Mouse (Mus musculus): ENCODE measurements around the gene Prh1. TPM values are rescaled to one million over a fixed set of nuclear protein-coding genes. Genes with fewer than 3 reads are reported as not detected.
"Not testable (repeated sequence)": the region's sequence is repeated elsewhere in the genome, so short reads cannot be mapped to it uniquely, and the experiment has no call there.

Gene Prh1
- not detected in 2 replicates for polyA plus RNA-seq (2015; fragmentation: Nextera tagmentation; extraction: Ambion mirVana)

GRCm38 (mm10) chr6:132569509-132569908 lies at the start of gene Prh1:
Gene Prh1 (plus strand): TSS chr6:132569809.
- WGBS, result 75% methylated on average over 1 of the region's 1 CpGs
- H3K9me3 ChIP-seq (ENCODE audit: low read length); H3K36me3 ChIP-seq (ENCODE audit: insufficient read depth, low read length); H3K9ac ChIP-seq (replicated peaks; ENCODE audit: low read length); H3K27ac ChIP-seq (ENCODE audit: low read length); H3K4me2 ChIP-seq (replicated peaks; ENCODE audit: low read depth, low read length); ATAC-seq (ENCODE audit: low FRiP score, low TSS enrichment); H3K4me1 ChIP-seq (ENCODE audit: insufficient read depth, low read length); H3K27me3 ChIP-seq (ENCODE audit: insufficient read depth, low read length); H3K4me3 ChIP-seq (ENCODE audit: low read length): not testable (repeated sequence)

DNA sequence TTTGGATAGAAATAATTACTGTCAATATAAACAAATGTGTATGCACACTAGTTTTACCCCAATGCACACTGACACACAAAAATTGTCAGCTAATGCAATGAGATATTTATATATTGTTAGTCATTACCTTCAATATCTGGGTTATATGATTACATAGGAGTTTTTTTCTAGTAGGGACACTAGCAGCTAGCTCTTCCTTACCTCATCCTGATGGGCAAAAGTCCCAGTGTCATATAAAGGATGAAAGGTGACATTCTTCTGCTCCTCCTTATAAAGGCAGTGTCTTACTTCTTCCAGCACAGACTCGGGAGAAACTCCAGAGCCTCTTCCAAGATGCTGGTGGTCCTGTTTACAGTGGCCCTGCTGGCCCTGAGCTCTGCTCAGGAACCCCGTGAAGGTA lies 26.0 kb downstream of the Prh1 start, which contains the start of gene Prp2:
Gene Prp2, plus strand, starts transcription at position 301 of the 400 bp plus-strand sequence.
- H3K27me3 ChIP-seq (ENCODE audit: insufficient read depth, low read length); H3K9ac ChIP-seq (replicated peaks; ENCODE audit: low read length); H3K4me1 ChIP-seq (ENCODE audit: insufficient read depth, low read length); H3K9me3 ChIP-seq (ENCODE audit: low read length); ATAC-seq (ENCODE audit: low FRiP score, low TSS enrichment); H3K4me3 ChIP-seq (ENCODE audit: low read length); H3K36me3 ChIP-seq (ENCODE audit: insufficient read depth, low read length); H3K4me2 ChIP-seq (replicated peaks; ENCODE audit: low read depth, low read length); H3K27ac ChIP-seq (ENCODE audit: low read length): not testable (repeated sequence)
- 60% methylated on average over 2 of the region's 2 CpGs for WGBS

Other genes starting within 250 kb of the Prh1 start
- gene Gm8882, start 205.7 kb upstream of the Prh1 start, polyA plus RNA-seq (2015; fragmentation: Nextera tagmentation; extraction: Ambion mirVana), result not detected in 2 replicates
- gene Prp2, start 26.1 kb downstream of the Prh1 start, polyA plus RNA-seq (2015; fragmentation: Nextera tagmentation; extraction: Ambion mirVana), result not detected in 2 replicates
- gene A630073D07Rik, start 81.7 kb downstream of the Prh1 start, polyA plus RNA-seq (2015; fragmentation: Nextera tagmentation; extraction: Ambion mirVana), result not detected in 2 replicates
- gene Tas2r120, start 87.1 kb downstream of the Prh1 start, polyA plus RNA-seq (2015; fragmentation: Nextera tagmentation; extraction: Ambion mirVana), result not detected in 2 replicates
- not detected in 2 replicates for gene Tas2r121, start 131.2 kb downstream of the Prh1 start, polyA plus RNA-seq (2015; fragmentation: Nextera tagmentation; extraction: Ambion mirVana)
- not detected in 2 replicates for gene Tas2r122, start 142.1 kb downstream of the Prh1 start, polyA plus RNA-seq (2015; fragmentation: Nextera tagmentation; extraction: Ambion mirVana)
- not detected in 2 replicates for gene Tas2r115, start 168.2 kb downstream of the Prh1 start, polyA plus RNA-seq (2015; fragmentation: Nextera tagmentation; extraction: Ambion mirVana)
- gene Tas2r124, start 184.9 kb downstream of the Prh1 start, polyA plus RNA-seq (2015; fragmentation: Nextera tagmentation; extraction: Ambion mirVana), result not detected in 2 replicates
- gene Tas2r102, start 192.3 kb downstream of the Prh1 start, polyA plus RNA-seq (2015; fragmentation: Nextera tagmentation; extraction: Ambion mirVana), result not detected in 2 replicates
- not detected in 2 replicates for gene Tas2r136, start 208.4 kb downstream of the Prh1 start, polyA plus RNA-seq (2015; fragmentation: Nextera tagmentation; extraction: Ambion mirVana)
- not detected in 2 replicates for gene Tas2r117, start 233.0 kb downstream of the Prh1 start, polyA plus RNA-seq (2015; fragmentation: Nextera tagmentation; extraction: Ambion mirVana)

Measured in kidney, embryonic 16.5 days (tissue).